Mouse (Mus musculus) liver, embryonic 14.5 days (tissue): Measurements from ENCODE around the gene Col4a1. TPM values are rescaled to one million over a fixed set of nuclear protein-coding genes. Genes with fewer than 3 reads are reported as not detected.

Source experiments
- ATAC-seq: fragments of 200-750 bp; cut with Nextera tagmentation; 2 replicates; pipeline ENCODE4 v1.8.0; 2017; ENCODE audit warnings: moderate number of reproducible peaks, mild to moderate bottlenecking, moderate library complexity; ENCODE audit not compliant: insufficient read depth
- DNase-seq, 3 experiments: peaks; one replicate each; pipeline ENCODE4 v3.0.0-alpha.2; 2012 to 2013; ENCODE audit warnings: low read depth in 3 of 3, low spot score in 3 of 3
- H3K27ac ChIP-seq: fragments of 300-500 bp; sonication (generic); 2 replicates; pipeline ENCODE4 v1.5.1; 2014; ENCODE audit warnings: moderate library complexity, mild to moderate bottlenecking, control low read depth, inconsistent platforms
- H3K27me3 ChIP-seq: fragments of 300-500 bp; sonication (generic); 2 replicates; pipeline ENCODE4 v1.6.1; 2014; ENCODE audit warnings: mild to moderate bottlenecking, low read length, moderate library complexity; ENCODE audit not compliant: control insufficient read depth, insufficient read depth
- H3K36me3 ChIP-seq: fragments of 300-500 bp; sonication (generic); replicated peaks from 2 replicates; pipeline ENCODE4 v1.6.1; 2014; ENCODE audit warnings: low read depth; ENCODE audit not compliant: control insufficient read depth, insufficient read depth
- H3K4me1 ChIP-seq, 2 experiments: fragments of 200-500 bp in 1 of 2; fragments of 300-500 bp in 1 of 2; sonication (generic) in 1 of 2; replicated peaks; 2 replicates each; pipeline ENCODE4 v1.6.1; 2012 to 2014; ENCODE audit warnings: antibody characterized with exemption in 1 of 2, inconsistent platforms in 1 of 2, low read length in 1 of 2; ENCODE audit not compliant: control insufficient read depth in 2 of 2, insufficient read depth in 2 of 2
- H3K4me2 ChIP-seq: fragments of 300-500 bp; sonication (generic); 2 replicates; pipeline ENCODE4 v1.6.1; 2014; ENCODE audit warnings: low read depth, mild to moderate bottlenecking, control low read depth, moderate library complexity
- H3K4me3 ChIP-seq, 2 experiments: fragments of 200-500 bp in 1 of 2; fragments of 300-500 bp in 1 of 2; sonication (generic) in 1 of 2; 2 replicates each; pipeline ENCODE4 v1.5.1; 2012 to 2014; ENCODE audit warnings: low read depth in 2 of 2, low read length in 2 of 2, mild to moderate bottlenecking in 2 of 2, control low read depth in 1 of 2, inconsistent platforms in 1 of 2, moderate library complexity in 1 of 2; ENCODE audit not compliant: insufficient read depth in 1 of 2
- H3K9ac ChIP-seq: fragments of 300-500 bp; sonication (generic); replicated peaks from 2 replicates; pipeline ENCODE4 v1.6.1; 2014; ENCODE audit warnings: mild to moderate bottlenecking, control low read depth, moderate library complexity
- H3K9me3 ChIP-seq: fragments of 300-500 bp; sonication (generic); 2 replicates; pipeline ENCODE4 v1.6.1; 2016; ENCODE audit warnings: low read length, mixed read lengths; ENCODE audit not compliant: control insufficient read depth
- CTCF ChIP-seq: IDR thresholded peaks from 2 replicates; pipeline ENCODE4 v1.5.1; 2016; ENCODE audit warnings: antibody characterized with exemption, low read depth, control low read depth
- EP300 ChIP-seq: IDR thresholded peaks from 2 replicates; pipeline ENCODE4 v1.6.1; 2016; ENCODE audit warnings: antibody characterized with exemption, low read depth
- WGBS: fragments of 180-500 bp; shearing (Covaris S2); extraction: QIAGEN DNeasy Blood & Tissue Kit; methylation state at CpG from one replicate; pipeline ENCODE4 v1.1.7; 2014; ENCODE audit not compliant: insufficient replicate concordance; 5-methylcytosine and 5-hydroxymethylcytosine counted together
- polyA plus RNA-seq, 2 experiments: library from polyadenylated mRNA; depleted of rRNA in 1 of 2; stranded (reverse) in 1 of 2; unstranded in 1 of 2; fragments of >200 nt; fragmentation: Nextera tagmentation in 1 of 2; extraction: Ambion mirVana in 1 of 2; gene quantifications; 2 replicates each; pipeline versions ENCODE4 v1.2.1 to v1.2.3; 2012 to 2014

Gene Col4a1
- polyA plus RNA-seq, 2 experiments, result 13.5 to 16.3 TPM

DNA sequence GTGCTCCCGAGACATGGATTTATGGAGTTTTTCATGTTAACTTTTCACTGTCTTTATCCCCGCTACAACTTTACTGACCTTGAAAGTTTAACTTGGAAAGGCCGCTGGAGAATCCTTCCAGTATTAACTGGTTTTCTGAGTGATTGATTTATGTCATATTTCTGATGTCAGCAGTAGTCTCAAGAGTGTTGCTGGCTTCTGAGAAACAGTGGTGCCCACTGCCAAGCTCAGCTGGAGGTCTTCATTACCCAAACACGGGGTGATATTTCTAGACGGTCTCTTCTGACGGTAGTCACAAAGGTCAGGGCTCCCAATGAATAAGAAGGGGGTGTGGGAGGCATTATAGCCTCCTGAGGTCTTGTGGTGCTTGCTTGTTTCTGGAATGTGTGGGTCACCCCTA, 21.1 kb upstream of the Col4a1 start:
- no peaks in the 10 kb centered on the region for H3K36me3 ChIP-seq
- H3K4me2 ChIP-seq, result no peak overlapping the region
- no peak for ATAC-seq
- no peak for DNase-seq
- no peak overlapping the region for H3K27ac ChIP-seq
- H3K4me1 ChIP-seq, result no peaks in the 10 kb centered on the region
- H3K9ac ChIP-seq, result no peak overlapping the region
- TF ChIP-seq EP300 (no peak), CTCF (no peak)
- no peaks in the 10 kb centered on the region for H3K9me3 ChIP-seq
- H3K27me3 ChIP-seq, result no peaks in the 10 kb centered on the region
- H3K4me3 ChIP-seq, result no peak overlapping the region
- WGBS, result 65% methylated on average over 6 of the region's 6 CpGs

DNA sequence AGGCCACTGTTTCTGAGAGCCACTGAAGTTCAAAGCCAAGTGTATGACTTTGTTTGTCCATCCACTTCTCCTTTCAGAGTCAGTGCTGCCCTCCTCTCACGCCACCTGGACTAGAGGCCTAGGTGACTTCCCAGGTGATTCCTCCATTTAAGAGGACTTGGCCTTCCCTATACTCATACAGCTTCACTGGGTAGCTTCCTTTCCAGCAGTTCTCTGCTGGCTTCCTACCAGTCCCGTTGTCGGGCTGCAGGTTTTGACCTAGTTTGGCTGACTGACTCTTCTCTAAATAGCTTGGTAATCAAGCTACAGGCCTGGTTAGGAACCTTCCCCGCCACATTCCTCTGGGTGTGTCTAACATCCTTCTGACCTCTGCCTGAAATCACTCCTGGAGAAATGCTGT, 18.9 kb upstream of the Col4a1 start:
- Histone ChIP-seq H3K9ac (no peak overlapping the region), H3K4me1 (no peaks in the 10 kb centered on the region; a peak in 1 of 4 replicates), H3K9me3 (no peaks in the 10 kb centered on the region), H3K27me3 (no peaks in the 10 kb centered on the region), H3K36me3 (no peaks in the 10 kb centered on the region), H3K4me2 (no peak overlapping the region), H3K27ac (no peak overlapping the region), H3K4me3 (no peak overlapping the region)
- 44% methylated on average over 4 of the region's 4 CpGs for whole genome bisulfite sequencing
- ATAC-seq (no peak), DNase-seq (no peak)
- no peak for TF ChIP-seq EP300
- TF ChIP-seq CTCF, result no peak

GRCm38 (mm10) chr8:11327722-11328417, 15.2 kb upstream of the Col4a1 start:
- Histone ChIP-seq H3K4me2 (no peak overlapping the region), H3K9me3 (no peaks in the 10 kb centered on the region), H3K27ac (no peak overlapping the region), H3K27me3 (no peaks in the 10 kb centered on the region), H3K4me1 (peaks cover 0 to 10% of the 10 kb centered on the region in 2 experiments; a peak in 2 of 4 replicates), H3K9ac (no peak overlapping the region), H3K4me3 (no peak overlapping the region), H3K36me3 (no peaks in the 10 kb centered on the region)
- 49% methylated on average over 5 of the region's 5 CpGs for WGBS
- no peak for ATAC-seq
- TF ChIP-seq EP300, result no peak
- no peak for DNase-seq

- TF ChIP-seq CTCF (no peak), EP300 (no peak)
- Histone ChIP-seq H3K27me3 (no peaks in the 10 kb centered on the region), H3K4me1 (peaks cover 0 to 11% of the 10 kb centered on the region in 2 experiments; a peak in 2 of 4 replicates), H3K27ac (no peak overlapping the region), H3K9ac (no peak overlapping the region), H3K36me3 (no peaks in the 10 kb centered on the region), H3K9me3 (no peaks in the 10 kb centered on the region), H3K4me3 (no peak overlapping the region), H3K4me2 (no peak overlapping the region)
- ATAC-seq (no peak), DNase-seq (no peak)
- WGBS, result 30% methylated on average over 4 of the region's 4 CpGs
Observed at GRCm38 (mm10) chr8:11327298-11327697, 14.7 kb upstream of the Col4a1 start.

DNA sequence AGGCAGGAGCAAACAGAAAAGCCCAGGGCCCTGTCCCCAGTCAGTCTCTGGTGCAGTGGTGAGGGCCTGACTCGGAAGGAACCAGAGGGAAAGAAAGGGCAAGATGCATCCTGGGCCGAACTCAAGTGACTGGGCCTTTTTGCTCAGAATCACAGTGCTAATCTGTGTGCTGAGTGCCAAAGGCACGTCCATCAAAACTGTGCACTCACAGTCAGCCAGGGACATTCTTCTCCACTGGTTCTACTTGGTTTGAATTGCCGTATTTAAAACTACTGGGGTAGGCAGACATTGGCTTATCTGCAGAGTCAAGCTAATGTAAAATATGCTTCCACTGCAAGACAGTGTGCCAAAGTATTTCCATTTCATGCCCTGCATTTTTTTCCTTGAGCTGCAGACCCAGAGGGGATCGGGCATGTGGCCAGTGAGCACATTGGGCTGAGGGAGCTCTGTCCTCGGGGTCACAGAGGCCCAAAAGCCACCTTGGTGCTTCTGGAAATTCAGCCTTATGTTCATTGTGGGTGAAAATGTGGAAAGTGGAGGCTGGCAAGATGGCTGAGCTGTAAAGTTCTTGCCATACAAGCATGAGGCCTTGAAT, 12.3 kb upstream of the Col4a1 start:
- Histone ChIP-seq H3K9me3 (no peaks in the 10 kb centered on the region), H3K27me3 (no peaks in the 10 kb centered on the region), H3K27ac (no peak overlapping the region), H3K4me3 (no peak overlapping the region), H3K4me2 (no peak overlapping the region), H3K9ac (no peak overlapping the region), H3K4me1 (peaks cover 0 to 13% of the 10 kb centered on the region in 2 experiments; a peak in 2 of 4 replicates), H3K36me3 (no peaks in the 10 kb centered on the region)
- DNase-seq (no peak), ATAC-seq (no peak)
- TF ChIP-seq CTCF, result no peak
- no peak for TF ChIP-seq EP300
- WGBS, result 48% methylated on average over 6 of the region's 6 CpGs
